Mouse (Mus musculus) T-helper 2 cell (primary cell): ENCODE measurements around the gene Coro1c.

Source experiments
- in situ Hi-C: fragments of 300-600 bp; cut with MboI, MseI; formaldehyde crosslinking; loops from one replicate; pipeline ENCODE4 v1.15.1; 2025; ENCODE audit warnings: high pct_unique_total_duplicates

Coro1c gene

DNA sequence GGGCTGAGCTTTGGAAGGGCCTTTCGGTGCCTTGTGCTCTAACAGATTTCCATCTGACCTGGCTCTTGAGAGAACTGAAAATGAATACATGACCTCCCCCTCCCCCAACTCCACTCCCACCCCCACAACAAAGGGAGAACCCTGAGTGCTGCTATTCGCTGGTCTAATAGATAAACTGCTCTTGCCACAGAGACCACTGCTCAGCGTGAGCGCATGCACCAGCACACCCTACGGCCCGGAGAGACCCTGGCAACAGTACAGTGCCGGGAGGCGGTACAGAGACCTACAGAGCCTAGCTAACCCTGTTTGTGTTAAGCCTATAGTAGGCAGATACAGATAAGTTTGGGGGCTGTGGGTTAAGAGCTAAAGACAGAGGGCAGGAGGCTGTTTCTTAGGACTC, 22.9 kb downstream of the Coro1c start:
- in situ Hi-C loops, result no loop called here

DNA sequence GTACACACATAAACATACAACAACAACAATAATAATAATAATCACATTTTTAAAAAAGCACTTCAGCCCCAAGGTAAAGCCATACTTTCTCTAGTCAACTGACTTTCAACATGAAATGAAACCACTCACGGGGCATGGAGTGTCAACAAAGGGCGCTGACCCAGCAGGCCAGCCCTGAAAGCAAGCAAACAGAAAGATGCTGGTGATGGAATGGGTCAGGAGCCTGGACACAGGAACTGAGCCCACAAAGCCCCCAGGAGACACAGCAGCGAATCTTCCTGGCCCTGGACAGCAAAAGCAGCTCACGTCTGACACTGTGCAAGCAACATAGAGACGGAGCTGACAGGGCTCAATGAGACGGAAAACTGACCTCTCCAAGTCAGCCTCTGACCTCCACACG, 23.8 kb downstream of the Coro1c start:
- in situ Hi-C loops, result no loop called here

DNA sequence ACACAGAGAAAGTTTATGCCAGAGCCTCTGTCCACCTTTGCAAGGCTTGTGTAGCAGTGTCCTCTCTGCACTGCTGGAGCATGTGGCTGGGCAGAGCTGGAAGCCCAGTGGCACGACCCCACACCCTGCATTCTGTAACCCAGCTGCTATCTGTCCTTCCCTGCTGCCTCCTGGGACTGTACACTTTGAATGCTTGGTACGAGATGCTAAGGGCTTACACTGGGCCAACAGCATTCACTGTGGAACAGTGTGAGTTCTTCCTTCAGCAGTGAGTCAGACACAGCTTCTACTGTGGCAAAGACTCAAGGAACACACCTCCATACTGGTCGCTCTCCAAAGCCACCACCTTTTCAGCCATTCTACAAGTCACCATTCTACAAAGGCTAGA, 25.2 kb downstream of the Coro1c start:
- in situ Hi-C loops, result no loop called here

DNA sequence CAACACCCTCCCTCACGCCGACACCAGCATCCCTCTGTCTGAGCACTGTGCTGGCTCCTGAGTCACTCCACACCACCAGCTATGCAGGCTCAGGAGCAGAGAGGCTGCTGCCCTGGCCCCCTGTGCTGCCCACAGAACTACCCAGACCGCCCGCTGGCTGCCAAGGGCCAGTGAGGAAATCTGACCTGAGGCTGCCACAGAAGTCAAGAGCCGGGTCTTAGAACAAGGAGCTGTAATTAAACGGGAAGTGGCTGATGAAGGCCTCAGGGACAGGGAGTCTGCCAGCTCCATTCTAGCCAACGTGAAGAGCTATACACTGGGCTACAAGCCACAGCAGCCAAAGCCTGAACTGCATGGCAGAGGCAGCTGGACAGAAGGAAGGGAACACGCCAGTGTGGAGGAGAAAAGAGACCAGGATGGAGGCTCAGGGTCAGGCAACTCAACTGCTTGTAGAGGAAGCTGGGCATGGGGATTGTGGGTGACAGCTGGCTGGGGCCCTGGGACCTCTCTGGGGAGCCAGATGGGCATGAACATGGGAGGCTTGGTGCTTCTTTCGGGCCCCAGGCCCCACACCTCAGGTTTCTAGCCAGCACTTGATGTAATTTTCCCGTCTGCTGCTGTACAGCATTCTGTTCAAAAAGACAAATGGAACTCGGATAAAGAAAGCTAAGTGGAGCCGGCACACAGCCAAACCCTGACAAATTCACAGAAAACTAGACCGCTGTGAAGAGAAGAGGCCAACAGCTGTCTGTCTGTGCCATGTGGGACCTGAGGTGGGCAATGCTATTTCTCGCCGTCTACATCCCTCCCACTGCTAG, 25.8 kb downstream of the Coro1c start:
- in situ Hi-C loops, result no loop called here

DNA sequence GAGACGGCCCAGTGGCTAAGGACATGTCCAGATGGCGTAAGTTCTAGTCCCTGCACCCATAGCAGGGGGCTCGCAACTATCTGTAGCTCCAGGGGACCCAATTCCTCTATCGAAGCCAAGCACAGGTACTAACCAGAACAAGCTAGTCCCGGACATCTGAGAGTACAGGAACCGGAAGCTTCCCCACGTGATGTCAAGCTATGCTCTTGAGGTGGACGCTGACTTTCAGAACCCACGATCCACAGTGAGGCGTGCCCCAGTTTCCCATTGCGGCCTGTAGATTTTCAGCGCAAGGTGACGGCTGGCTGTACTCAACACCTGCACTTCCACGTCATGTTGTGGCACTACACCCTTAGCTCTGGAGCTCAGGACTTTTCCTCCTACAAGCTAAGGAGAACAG, 27.4 kb downstream of the Coro1c start:
- in situ Hi-C loops, result no loop called here

DNA sequence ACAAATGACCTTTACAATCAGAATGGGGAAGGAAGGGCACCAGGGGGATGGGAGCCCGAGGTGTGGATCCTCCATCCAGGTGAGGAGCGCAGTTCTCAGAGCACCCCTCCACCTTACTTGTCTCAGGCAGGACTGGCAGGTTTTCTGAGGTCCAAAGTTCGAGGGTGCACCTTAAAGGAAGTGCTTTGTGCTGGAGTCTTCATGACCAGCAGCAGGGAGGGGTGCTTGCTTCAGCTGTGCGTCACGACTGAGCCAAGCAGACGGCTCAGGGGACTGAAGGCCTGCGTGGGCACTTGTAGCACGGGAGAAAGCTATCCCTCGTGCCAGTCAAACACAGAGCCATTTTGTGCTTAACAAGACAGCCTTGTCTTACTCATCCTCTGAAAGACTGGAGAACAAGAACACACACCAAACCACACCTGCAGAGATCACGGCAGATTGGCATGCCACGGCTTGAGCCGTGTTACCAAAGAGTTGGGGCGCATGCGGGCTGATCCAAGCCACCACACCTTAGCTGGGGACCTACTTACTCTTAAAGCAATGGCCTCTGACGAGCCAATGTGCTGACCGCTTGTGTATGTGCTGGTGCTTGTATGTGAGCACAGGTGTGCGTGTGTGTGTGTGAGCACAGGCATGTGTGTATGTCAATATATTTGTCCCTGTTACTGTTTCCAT, 29.5 kb downstream of the Coro1c start:
- in situ Hi-C loops, result no loop called here

DNA sequence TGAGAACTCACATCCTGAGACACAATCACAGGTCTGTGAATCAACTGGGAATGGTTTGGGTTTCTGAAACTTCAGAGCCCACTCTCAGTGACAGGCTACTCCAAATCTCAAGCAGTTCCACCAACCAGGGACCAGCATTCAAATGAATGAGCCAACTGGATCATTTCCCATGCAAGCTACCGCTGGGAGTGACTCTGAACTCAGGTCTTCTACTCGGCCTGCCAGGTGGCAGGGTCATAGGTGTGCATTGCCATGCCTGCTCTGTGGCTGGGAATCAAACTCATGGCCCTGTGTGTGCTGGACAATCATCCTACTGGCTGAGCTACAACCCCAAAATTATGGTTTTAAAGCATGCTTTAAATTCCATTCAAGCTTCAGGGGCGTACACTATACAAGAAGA, 31.0 kb downstream of the Coro1c start:
- in situ Hi-C loops, result no loop called here

DNA sequence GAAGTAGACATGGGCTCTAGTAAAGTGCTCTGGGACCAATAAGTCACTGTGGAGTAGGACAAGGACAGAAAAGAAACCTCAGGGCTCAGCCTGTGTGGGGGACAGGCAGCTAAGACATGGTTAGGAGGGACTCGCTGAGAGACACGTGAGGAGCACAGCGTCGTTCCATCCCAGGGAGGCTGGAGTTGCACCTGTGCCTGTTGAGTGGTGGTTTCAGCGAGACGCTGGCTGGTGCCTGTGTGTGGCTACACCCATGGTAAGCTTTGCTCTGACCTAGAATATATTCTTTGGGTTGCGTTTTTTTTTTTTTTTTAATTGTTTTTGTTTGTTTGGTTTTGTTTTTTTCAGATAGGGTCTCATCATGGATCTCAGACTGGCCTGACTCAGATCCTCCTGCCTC, 32.4 kb downstream of the Coro1c start:
- in situ Hi-C loops, result no loop called here

DNA sequence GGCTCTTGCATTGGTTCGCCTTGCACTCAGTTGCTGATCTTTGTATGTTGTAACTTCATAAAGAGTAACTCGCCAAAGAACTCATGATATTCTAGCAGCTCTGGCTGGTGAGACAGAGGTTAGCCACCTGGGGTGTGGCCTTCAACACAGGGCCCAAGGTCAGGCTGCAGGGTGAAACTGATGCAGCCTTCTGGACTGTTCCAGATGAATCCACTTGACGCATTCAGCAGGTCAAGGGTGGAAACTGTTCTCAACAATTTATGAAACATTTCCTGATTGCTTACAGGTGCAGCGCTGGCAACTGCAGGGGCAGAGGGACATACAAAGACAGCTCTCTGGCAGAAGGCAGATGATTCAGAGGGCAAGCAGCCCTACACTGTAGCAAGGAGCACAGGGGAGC, 32.9 kb downstream of the Coro1c start:
- in situ Hi-C loops, result no loop called here

DNA sequence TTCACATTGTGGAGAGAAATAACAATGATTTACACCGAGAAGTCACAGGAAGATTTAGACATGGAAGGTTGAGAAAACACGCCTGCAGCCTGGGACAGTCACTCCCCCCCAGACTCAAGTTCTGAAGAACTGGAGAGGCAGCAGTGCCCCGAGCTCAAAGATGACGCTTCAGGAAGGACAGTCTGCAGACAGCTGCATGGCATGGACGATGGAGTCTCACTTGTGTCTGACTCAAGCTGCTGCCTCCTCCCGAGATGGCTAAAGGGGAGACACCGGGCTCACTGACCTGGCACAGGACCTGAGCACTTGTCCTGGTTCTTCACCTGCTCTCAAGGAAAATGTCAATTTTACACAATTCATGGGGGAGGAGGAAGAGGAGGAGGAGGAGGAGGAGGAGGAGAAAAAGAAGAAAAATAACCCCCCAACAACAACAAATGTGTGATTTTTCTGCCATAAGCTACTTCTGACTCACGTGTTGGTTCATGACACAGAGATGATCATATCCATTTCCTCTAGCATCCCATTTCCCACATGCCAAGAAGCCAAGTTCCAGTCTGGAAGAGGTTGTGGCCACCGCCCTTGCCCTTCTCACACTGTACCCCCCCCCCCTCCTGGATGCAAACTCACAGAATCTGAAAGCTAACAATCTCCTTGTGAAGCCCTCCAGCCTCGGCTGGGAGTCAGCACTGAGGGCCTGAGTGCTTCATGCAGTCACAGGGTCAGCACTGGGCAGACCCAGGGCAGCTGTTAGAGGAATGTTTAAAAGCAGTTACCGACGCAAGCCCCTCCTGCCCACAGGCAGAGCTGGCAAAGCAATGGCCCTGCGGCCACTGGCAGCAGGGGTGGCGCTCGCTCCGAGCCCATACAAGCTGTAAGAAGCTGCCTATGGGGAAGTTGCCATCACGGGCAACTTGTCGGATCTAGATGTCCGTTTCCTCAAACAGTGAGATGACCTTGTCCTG, 34.2 kb downstream of the Coro1c start:
- in situ Hi-C loops, result no loop called here

DNA sequence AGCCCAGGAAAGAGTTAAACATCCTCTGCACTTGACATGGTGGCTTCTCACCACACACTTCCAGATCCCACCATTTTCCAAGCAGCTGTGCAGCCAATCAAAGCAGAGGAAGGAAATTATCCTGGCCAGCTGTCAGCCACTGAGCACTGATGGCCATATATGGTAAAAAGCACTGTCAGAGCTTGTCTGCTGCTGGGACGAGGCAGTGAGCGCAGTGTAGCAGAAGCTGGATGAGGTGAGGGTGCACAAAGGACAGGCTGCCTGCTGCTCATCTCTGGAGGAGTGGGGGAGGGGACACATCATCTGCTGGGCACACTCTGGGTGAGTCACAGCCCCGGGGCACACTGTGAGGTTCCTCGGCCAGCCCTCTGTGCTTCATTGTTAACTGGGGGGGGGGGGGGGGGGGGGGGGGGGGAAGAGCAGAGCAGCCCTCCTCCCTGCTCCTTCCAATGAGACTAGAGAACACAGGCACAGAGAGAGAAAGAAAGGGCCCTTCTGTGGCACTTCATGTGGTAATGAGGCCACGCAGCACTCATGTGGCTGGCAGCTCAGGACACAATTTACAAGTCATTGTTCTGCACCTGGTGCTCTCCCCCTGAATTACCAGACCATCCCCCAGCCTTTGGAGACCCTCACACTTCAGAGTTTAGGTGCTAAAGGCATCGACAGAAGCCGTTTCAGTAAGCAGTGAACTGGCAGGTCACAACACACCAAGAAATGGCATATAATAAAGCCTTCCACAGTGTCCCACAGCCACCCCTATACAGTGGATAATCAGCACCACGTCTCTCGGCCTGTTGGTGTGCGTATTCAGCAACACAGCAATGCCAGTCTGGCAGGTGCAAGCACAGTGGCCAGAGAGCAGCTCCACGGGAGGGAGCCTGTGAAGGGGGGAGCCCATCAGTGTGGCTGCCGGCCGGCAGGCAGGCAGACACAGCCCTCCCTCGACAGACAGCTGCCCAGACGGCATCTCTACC, 35.3 kb downstream of the Coro1c start:
- in situ Hi-C loops, result no loop called here

DNA sequence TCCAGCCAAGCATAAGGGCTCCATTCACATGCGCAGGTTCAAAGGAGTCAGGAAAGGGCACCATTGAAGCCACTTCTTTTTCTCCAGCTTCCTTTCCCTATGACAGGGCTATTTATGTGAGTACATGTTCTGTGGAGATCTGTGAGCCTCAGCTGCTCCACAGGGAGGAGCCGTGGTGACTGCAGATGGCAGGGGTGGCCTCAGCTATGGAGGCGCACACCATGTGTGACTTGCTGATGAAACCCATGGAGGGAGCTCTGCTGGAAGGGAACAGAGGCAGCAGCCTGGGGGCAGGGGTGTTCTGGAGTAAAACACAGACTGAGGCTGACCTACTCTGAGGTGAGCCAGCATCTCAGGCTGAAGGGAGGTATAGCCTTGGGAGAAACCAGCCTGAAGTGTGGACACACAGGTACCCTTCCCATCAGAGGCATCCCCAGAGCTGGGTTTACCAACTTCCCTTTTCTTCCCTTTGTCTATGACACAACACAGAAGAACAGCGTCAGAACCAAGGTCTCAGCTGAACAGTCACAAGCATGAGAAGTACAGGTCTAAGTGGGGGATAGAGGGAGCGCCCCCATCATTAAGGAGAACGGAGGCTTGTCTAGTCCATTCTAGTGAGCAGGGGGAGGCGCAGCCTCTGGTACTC, 36.5 kb downstream of the Coro1c start:
- in situ Hi-C loops, result no loop called here

DNA sequence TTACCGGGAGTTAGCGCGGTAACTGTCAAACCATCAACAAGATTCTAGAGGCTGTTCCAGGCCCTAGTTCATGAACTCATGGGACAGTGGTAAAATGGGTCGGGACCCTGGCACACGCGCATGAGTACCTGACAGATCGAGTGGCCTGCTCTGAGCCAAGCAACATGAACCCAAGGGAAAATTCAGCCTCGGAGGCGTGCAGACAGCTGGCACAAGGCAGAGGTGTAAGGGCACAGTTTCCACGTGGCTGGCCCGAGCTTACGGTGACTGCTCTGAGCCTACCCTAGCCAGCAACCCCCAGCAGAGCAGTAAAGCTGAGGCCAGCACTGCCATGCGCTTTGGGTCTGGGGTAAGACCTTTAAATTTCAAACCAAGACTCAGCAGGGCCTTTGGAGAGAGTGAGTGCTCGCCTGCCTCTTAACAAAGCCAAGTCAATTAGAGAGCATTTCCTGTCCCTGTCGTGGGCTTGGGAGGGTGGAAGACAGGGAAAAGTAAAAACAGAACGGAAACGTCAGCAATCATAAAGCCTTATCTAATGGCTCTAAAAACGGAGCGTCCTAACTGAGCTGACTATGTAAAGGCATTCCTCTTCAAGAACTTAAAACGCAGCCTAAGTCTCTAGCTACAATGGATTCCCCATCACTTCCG, 38.0 kb downstream of the Coro1c start:
- in situ Hi-C loops, result no loop called here

DNA sequence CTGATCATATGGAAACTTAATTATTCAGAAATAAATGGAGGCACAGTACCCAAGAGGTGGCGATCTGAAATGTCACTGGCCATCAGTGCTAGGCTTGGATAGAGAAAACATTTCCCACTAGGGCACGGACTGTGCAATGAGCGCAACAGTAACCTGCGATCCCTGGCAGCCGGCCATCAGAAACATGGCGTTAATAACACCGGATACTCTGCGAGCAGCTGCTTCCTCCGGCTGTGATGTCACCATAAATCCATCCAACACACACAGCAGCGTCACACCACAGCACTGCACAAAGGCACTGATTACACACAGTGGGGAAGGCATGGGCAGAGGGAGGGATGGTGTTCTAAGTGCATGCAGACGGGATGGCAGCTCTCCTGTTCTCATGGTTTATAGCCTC, 39.4 kb downstream of the Coro1c start:
- in situ Hi-C loops, result no loop called here

DNA sequence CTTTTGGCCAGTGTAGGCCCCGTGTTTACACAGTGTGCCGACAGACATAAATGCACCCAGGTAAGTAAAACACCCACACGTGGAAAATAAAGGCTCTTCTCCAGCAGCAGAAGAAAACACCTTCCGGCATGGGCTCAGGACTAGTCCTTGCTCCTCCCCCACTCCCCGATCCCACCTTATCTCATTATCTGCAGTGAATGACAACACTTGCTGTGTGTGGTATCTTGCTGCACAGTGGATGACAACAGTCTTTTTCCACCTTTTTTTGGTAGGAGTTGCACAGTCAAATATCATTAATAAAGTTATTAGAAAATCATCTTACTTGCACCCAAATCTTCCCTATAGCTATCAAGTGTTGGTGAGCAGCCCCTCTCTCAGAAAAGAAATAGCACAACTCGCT, 43.6 kb downstream of the Coro1c start:
- in situ Hi-C loops, result loop anchor here (5.0 kb wide), 2 partner anchors 32 to 77 kb away; no protein-coding TSS in a partner anchor

DNA sequence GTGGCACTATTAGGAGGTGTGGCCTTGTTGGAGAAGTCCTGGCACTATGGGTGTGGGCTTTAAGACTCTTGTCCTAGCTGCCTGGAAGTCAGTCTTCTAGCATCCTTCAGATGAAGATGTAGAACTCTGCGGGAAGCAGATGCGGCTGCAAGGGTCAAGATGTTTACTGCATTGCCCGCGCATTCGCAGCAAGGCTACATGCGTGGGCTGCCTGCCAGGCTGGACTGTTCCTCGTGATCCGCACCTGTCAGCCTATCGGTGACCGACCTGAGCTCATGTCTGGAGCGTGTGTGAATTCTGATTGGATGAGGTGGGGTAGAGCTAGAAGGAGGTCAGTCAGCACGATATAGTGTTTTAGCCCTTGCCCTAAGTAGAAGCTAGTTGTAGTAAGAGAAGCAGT, 44.6 kb downstream of the Coro1c start:
- in situ Hi-C loops, result loop anchor here (5.0 kb wide), 2 partner anchors 33 to 78 kb away; no protein-coding TSS in a partner anchor

DNA sequence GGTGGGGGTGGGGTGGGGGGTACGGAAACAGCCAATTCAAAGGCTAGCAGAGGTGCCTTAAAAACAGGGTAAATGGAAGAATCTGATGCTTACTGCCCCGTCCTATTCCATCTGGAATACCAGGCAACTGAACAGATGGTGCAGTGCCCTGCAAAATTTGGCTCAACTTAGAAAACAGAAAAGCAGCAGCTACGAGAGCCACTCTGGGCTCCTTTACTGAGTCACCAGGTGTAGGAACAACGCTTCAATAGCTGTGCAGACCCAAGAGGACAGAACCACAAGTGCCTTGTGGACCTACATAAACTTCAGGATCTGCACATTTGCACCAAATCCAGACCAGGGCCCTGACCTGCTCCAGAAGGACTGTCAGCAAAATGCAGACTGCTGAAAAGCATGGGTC, 46.1 kb downstream of the Coro1c start:
- in situ Hi-C loops, result loop anchor here (5.0 kb wide), 2 partner anchors 35 to 80 kb away; no protein-coding TSS in a partner anchor

DNA sequence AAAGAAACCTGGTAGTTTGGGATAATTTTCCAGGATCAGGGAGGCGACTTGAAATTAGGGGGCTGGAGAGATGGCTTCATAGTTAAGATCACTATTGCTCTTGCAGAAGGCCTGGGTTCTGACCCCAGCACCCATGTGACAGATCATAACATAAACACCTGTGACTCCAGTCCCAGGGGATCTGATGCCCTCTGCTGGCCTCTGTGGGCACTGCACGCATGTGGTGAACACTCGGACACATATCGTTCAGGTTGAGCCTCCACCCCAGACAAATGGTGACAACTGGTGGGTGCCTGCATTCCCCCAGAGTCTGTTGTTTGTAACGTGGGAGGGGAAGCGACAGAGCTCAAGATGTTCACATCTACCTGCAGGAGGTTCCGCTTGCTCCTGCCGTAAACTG, 47.3 kb downstream of the Coro1c start:
- in situ Hi-C loops, result loop anchor here (5.0 kb wide), 2 partner anchors 36 to 81 kb away; no protein-coding TSS in a partner anchor

DNA sequence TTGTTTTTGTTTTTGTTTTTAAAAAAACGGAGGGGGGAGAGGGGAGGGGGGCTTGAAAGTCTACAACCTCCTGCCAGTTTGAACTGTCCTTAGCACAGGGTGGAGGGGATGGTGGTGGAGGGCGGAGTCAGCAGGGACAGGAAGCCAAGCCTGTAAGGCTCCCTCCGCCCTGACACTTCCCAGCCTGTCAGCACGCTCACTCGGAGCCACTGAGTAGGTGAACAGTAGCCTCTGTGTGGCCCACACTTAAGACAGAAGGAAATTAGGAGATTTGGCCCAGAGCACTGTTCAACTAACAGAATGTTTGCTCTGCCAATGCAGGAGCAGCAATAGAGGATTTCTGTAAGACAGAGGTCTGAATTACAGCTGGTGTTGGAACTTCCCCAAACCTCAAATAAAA, 49.6 kb downstream of the Coro1c start:
- in situ Hi-C loops, result no loop called here

DNA sequence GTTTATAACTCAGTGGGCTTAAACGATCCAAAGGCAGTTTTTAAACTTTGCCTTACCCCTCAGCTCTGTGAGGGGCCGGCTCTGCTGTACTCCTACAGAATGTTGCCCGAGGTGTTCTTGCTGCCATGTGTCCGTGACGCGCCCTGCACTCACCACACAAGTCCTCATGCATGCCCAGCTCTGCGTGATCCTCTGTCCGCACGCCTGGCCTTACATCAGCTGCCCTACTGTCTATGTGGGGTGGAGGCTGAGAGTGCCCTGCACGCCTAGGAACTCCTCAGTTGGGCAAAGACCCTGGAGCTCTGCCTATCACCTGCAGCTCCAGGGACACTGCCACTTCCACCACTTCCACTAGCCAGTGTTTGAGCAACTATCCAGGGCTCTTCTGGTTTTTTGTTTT, 50.0 kb downstream of the Coro1c start:
- in situ Hi-C loops, result no loop called here
